Mouse (Mus musculus): ENCODE measurements around the gene Tmem209.

Gene Tmem209

DNA sequence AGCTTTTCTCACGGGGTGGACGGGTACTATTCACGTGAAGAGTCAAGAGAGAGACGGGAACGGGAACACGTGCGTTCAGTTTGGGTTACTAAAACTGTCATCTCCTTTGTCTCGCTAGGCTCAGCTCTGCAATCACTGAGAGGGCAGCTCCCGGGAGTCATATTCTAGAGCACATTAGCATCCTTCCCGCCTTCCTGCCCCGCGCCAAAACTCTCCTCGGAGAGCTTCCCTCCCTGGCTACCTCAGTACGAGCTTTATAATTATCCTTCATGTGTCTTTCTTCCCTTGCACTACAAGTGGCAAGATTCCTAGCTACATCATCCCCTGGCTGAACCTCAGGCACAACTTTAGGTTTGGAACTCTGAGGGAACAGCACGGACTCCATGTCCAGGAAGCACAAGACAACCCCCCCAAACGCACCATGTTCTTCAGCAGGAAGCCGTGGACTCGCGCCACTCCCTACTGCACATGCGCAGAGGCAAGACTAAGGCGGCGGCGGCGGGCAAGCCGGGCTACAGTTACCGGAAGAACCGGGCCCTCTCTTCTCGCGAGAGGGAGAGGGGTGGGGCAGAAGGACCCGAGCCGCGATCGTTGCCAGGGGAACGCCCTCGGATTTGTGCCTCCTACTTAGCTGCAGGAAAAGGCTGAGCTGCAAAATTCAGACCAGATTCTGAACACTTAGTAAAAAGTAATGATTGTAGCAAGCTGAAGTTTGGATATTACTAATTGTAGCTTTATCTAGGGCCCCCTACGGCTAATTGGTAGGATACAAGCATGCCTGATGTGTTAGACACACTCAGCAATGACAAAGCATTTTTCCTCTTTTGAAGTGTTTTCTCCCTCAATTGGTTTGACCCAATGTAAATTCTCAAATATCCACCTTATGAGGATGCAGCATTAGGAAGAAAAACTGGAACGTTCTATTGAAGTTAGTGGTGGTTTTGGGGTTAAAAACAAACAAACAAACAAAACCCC lies at the start of gene Tmem209, which contains the start of gene Ssmem1:
Gene Tmem209 (minus strand): TSS at position 519 of the 975 bp plus-strand sequence.
Gene Ssmem1 (plus strand): TSS at position 585 of the 975 bp plus-strand sequence.
- peak; percentile 98 for DNase-seq (ENCODE audit: low read depth, low spot score)

DNA sequence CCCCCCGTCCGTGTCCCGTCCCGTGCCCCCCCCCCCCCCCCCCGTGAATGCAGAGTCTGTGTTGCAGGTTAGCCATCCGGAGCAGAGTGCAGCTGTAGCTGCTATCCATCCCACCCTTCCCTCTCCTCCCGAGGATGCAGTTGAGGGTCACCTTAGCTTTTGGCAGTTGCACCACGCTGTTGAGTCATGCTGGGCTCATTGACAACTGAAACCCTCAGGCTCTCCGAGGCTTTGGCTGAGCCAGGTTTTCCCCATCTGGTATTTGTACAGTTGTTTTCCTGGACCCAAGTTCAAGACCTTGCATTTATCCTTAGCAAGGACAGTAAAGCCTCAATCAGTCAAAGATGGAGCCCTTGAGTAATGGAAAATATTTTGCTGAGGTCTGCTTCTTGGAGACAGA lies 46.5 kb upstream of the Tmem209 start:
- no peak for DNase-seq (ENCODE audit: low read depth, low spot score)

DNA sequence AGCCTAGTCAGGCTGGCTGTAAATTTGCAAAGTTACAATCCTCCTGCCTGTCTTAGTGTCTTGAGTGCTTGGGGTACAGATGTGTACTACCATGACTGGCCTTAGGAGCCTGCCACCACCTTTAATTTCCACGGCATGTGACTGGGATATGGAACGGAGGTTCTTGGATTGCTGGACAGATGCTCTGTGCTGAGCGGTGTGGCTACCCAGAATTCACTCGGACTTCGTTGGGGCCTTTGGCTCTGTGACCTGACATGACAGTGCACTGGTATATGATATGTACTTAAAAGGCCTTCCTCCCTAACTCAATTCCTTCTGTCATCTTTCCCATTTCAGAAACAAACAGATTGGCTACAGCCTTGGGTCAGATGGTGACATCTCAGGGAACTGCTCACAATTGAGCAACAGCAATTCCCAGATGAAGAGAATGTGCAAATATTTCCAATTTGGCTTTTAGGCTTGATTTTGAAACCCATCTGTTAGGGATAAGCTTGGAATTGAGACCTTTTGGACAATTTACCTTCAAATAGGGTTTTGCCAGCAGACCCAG lies 45.1 kb upstream of the Tmem209 start:
- DNase-seq (ENCODE audit: low read depth, low spot score): no peak

DNA sequence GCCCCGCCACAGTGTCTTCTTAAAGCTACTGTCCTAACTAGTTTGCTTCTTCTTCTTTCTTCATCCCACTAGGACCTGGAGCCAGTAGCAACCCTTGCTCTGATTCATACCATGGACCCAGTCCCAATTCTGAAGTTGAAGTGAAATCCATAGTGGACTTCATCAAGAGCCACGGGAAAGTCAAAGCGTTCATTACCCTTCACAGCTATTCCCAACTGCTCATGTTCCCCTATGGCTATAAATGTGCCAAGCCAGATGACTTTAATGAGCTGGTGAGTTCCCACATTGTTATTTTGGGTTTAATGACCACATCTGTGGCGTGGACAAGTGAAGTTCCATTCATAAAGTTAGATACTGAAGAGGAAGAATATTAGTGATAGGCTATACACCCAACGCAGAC lies 44.5 kb upstream of the Tmem209 start:
- no peak for DNase-seq (ENCODE audit: low read depth, low spot score)

DNA sequence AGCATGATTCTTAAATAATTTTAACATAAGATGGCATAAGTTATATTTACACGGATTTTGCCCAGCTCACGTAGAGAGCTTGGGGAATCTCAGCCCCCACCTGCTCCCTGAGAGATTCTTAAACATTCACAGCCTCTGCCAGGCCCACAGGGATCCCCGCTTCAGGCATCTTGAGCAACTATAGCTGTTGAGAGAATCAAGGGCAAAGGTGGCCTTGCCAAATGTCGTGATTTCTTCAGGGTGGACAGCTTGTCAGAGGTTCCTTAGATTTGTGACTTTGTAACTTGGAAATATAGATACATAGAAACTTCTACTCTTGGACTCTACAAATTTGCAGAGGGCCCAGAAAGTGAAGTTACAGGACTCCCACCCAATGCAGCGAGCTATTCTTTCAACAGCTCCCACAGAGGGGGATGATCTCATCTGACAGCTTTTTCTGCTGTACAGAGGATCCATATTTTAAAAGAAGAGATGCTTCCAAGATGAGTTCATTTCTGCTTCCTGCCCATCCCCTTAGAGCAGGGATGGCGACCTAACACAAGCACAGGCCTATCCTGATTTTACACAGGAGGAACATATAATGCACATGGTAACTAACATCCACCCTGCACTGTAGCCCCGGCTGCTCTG lies 43.9 kb upstream of the Tmem209 start:
- no peak for DNase-seq (ENCODE audit: low read depth, low spot score)

DNA sequence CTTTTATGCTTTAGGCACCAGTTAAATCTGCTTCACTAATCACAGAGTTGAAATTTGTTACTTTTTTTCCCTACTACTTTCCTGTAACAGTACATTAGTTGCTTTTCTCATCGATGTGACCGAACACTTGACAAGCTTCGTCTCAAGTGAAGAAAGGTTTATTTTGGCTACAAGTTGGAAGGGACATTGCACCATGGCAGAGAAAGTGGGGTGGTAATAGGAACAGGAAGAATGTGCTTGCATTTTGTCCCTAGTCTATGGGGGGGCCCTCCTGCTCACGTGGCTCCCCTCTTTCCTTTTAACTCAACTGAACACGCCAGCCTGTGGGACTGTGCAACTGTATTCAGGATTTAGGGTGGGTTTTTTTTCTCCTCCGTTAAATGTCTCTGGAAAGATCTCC lies 43.0 kb upstream of the Tmem209 start:
- no peak for DNase-seq (ENCODE audit: low read depth, low spot score)

DNA sequence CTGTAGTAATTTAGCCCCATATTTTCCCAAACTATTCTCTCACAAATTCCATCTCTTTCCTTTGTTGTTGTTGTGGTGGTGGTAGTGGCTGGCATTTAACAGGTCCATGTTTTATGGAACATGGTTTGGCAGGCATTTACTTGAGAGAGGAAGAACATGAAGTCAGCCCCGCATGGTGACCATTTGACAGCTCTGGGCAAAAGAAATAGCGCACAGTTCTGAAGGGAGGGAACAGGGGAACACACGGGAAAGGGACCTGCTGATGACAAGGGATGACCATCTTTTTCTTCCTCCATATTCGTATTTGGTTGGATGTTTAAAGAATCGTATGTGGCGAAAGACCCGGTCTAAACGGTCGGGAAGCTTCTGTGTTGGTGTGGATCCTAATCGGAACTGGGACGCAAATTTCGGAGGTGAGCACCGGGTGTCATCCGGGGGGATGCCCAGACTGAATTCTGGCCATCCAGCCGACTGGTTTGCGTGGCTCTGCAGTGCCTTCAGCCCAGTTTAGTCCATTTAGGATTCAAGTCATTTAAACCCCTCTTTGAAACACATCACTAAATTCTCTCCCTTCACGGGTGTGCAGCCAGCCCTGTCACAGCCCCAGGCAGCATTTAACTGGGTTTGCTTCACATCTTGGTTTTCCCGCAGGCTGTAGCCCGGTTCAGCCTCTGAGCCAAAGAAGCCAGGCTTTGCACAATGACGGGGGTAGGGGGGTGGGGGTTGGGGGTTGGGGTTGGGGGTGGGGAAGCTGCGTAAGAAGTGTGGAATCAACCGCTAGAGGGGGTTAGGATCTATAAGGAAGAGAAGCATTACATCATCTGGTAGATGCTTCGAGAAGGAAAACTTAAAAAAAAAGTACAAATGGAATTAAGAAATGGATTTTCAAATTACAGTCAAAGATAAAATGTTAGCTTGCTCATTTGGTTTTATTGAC lies 42.3 kb upstream of the Tmem209 start:
- no peak for DNase-seq (ENCODE audit: low read depth, low spot score)

DNA sequence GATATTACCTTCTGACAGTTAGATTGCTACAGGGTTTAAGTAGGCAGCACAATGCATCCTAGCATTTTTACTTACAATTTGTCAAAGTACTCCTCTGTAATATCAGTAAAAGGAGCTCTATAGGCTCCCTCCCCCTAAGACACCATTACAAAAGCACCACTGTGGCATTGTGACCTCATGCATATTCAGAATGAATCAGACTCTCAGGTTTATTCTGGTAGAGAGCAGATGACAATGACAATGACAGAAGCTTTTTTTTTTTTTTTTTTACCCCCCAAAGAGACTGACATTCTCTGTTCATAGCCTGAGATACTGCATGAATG lies 41.6 kb upstream of the Tmem209 start:
- no peak for DNase-seq (ENCODE audit: low read depth, low spot score)

DNA sequence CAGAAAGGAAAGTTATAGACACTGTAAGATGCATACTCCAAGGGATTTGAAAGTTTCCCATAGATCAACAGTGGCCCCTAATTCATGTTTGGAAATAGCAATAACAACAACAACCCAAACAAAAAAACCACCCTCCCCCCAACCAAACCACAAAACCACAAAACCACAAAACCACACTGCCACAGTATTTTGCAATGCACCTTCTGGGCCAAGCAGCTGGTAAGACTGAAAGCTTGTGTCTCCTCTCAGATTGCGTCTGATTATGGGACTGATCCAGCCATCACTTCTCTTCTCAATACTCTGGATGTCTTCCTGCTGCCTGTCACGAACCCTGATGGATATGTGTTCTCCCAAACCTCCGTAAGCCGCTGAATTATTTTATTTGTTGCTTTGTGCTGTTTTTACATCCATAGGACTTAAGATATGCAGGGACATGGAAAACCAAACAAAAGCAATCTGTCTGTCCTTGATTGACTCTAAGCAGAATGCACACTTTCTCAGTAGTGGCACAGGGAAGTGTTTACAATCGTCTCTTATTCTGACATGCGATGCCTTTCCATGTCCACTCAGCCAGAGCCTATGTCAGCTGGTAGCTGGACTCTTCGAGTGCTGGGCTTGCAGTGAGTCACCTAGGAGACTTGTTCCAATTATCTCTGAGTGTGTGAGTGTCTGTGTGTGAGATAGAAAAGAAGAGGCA lies 41.1 kb upstream of the Tmem209 start:
- peak; percentile 16 for DNase-seq (ENCODE audit: low read depth, low spot score)

DNA sequence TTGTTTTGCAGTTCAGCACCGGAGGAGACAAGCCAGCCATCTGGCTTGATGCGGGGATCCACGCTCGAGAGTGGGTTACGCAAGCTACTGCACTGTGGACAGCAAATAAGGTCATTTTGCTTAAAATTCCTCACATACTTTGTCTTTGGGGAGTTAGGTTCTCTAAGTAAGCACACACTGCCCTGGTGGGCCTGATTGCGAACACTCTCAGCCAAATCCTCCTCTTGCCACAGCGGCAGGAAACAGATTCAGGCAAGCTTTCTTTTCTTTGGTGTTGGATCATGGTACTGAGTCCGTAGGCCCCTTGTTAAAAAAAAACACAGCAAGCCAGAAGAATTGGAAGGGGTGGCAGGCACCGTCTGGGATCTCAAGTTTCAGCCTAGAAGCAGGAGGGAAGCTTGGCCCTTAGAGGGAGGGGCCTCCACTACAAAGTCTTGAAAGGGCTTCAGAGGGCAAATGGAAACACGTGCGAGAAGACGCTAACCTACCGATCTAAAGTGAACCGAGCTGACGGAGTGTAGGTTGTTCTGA lies 39.7 kb upstream of the Tmem209 start:
- no peak for DNase-seq (ENCODE audit: low read depth, low spot score)

DNA sequence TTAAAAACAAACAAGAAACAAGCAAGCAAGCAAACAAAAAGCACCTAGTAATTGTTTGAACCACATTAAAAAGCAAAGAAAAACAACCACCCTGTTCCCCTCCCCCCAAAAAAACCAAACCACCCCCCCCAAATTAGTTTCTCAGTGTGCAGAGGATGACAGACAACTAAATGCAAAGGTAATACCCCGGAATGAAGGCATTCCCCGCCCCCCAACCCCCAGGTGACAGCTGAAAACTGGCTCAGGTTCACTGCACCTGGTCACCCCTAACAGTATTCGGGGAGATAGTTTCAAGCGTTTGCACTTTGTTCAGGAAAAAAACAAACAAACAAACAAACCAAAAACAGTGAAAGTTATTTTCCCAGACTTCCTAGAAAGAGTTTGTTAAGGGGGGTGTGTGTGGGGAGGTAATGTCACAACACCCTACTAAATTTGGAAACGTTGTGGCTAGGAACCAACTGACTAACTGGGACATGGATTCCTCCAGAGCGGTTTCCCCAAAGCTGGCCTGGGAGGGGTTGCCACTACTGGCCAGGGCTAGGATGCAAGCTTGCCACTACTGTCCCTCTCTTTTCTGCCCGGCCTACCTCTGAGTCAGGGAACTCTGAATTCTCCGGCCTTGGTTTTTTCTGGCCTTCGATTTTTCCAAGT lies 38.2 kb upstream of the Tmem209 start:
- DNase-seq (ENCODE audit: low read depth, low spot score): no peak

DNA sequence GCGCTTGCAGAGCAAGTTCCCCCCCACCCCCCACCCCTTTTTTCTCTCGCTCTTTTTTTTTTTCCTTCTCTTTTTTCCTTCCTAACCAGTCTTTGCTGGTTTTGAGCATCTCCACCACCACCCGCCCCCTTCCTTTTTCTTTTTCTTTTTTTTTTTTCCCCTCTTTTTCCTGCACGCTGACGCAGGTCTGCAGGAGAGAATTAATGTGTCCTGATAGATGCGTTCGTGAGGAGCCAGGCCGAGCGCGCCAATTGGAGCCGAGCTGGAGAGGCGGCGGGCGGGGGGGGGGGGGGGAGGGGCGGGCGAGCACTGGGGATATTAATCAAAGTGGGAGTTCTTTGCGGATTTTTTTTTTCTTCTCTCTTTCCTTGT lies 37.7 kb upstream of the Tmem209 start:
- no peak for DNase-seq (ENCODE audit: low read depth, low spot score)

DNA sequence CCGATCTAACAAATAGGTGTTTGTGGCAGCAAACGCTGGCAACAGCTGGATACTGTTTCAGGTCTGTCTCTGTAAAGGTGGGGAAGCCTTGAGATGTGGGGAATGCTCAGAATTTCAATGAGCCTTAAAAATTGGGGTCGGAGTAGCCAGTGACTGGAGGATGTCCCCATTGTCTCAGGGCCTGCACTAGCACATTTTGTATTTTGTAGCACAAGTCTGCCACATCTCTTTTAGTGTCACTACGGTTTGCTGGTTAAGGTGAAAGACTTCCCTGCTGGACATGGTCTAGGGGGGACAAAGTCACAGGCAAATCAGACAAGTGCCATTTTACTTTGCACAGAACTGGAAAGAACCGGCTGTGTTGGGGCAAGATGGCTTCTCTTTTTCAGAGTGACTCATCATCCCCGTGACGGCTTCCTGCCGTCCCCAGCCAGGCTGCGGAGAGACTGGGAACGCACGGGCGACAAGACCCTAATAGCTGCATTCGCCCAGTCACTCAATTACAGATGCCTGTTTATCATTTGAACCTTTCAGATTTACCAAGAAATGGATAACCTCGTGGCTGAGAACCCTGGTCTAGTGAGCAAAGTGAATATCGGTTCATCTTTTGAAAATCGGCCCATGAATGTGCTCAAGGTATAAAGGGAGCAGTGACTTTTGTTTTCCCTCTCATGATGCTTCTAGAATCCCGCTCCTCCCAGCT lies 37.1 kb upstream of the Tmem209 start:
- DNase-seq (ENCODE audit: low read depth, low spot score): peak; percentile 52

DNA sequence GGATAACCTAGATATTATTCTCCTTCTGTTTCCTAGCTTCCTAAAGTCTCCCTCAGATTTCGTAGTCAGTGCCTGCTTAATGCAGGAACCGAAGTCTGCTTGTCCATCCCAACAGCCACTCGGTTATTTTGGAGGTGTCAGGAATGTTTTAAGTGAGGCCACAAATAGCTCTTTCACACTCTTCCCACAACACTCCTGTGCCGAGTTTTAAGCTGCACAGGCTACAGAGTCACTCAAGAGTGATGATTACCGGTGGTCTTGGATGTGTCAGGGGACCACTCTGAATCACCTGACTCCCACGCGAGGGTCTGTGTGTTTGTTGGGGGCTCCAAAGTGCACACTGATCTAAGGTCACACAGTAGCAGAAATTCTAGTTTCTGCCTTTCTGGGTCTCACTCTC lies 36.1 kb upstream of the Tmem209 start:
- no peak for DNase-seq (ENCODE audit: low read depth, low spot score)

DNA sequence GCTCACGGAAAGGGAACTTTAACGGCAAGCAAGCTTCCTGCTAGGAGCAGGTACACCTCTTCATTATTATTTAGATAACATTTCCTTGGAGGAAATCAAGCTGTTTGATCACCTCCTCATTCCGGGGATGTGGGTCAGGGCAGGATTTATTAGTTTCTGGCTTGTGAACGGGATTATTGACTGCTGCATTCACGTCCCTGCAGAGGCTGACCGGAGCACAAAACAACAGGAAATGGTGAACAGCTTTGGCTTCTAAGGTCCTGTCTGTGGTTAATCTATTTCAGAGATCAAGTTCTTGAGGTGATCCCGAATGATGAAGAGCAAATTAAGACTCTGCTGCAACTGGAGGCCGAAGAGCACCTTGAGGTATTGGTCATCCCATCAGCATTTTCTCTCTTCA lies 34.3 kb upstream of the Tmem209 start:
- no peak for DNase-seq (ENCODE audit: low read depth, low spot score)

DNA sequence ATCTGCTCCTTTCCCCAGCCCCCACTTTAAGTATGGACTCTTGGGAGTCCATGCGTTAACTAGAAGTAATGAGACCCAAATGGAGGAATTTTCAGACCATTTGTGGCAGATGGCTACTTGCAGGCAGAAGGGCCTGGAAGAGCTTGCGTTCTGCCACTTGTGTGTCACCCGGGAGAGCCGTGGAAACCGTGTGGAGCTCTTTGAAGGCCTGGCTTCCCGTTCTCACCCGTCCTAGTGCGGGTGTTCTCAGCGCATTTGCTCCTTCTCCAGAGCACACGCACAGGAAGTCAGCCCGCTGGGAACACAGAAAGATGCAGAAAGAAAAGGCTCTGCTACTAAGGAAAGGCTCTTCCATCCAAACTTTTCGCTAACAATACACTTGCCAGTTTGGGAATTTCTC lies 33.5 kb upstream of the Tmem209 start:
- DNase-seq (ENCODE audit: low read depth, low spot score): no peak

DNA sequence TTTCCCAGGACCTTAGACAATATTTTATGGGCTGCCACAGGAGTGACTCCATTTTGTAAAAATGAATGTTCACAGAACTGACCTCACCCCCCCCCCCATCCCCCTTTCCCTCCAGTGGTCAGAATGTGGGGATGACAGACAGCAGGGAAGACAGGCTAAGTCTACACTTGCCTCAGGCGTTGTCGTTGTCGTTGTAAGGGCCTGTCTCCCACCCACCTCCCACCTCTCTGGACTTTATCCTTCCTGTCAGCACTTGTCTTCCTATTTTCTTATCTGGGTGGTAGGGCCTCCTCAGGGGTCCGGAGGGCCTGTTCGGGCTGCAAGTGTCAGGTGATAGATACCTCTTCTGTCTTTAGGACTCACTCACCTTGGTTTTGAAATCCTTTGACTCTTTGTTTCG lies 32.7 kb upstream of the Tmem209 start:
- no peak for DNase-seq (ENCODE audit: low read depth, low spot score)

DNA sequence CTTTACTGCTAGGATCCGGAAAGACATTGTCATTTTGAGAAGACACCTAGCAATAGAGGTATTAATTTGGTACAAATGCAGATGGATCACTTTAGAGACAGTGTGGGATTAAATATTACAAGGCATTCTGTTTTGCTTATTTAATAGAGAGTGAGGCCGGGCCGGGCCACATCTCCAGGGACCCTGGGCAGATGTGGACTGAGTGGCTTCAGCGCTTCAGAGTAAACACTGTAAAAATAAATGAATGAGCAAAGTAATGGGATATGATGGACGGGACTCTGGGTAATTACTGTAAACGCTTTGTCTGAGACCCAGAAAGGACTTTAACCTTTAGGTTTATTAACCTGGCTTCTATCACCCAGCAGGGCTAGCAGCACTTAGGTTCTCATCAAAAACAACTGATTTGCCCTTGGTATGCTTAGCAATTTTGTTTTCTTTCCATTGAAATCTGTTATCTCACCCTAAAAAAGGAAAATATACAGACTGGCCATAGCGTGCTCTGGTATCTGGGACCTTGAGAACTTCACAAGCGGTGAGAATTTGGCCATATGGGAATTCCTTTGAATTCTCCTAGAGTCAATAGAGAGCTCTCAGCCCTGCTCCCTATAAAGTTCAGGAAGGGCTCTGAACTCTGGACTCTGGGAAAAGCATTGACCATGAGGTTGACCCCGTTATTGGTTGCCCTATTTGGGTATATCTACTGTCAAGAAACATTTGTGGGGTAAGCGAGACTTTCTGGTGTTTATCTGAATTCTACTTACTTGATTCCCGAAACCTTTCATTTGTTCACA lies 31.6 kb upstream of the Tmem209 start, which contains the start of gene Cpa2:
Gene Cpa2 (plus strand): TSS at position 574 of the 791 bp plus-strand sequence.
- no peak for DNase-seq (ENCODE audit: low read depth, low spot score)

DNA sequence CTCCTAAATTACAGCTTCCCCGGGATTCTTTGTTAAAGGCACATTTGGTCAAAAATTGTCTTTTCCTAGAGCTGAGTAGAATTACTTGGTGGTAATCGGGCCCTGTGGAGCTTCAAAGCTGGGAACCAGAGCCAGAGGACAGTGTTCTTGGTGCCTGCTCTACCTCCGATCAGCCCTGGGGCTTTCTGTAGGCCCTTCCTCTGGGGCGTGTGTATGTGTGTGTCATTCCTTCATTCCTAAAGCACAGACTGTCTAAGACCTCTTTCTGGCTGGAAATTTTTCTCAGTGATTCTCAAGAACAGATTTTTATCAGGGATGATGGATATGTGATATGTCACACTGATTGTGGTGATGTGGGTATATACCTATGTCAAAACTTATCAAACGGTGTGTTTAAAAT lies 29.2 kb upstream of the Tmem209 start:
- DNase-seq (ENCODE audit: low read depth, low spot score): no peak

All from CD4-positive helper T cell, adult 2 months (primary cell).